Mouse (Mus musculus) C2C12 (cell line): Measurements from ENCODE around the gene Bcor.

Experiments
- CEBPB ChIP-seq: IDR thresholded peaks from one replicate; pipeline ENCODE4 v1.6.1; 2011; ENCODE audit warnings: low read depth, mild to moderate bottlenecking, control low read depth, moderate library complexity
- CTCF ChIP-seq: IDR thresholded peaks from one replicate; pipeline ENCODE4 v1.5.1; 2011; ENCODE audit not compliant: control insufficient read depth, insufficient read depth, insufficient read length
- MAX ChIP-seq: IDR thresholded peaks from one replicate; pipeline ENCODE4 v1.6.1; 2011; ENCODE audit warnings: mild to moderate bottlenecking, control low read depth
- MYOG ChIP-seq: IDR thresholded peaks from one replicate; pipeline ENCODE4 v1.6.1; 2011; ENCODE audit not compliant: control insufficient read depth, insufficient read length; ENCODE audit errors: extremely low read depth

- no peak for TF ChIP-seq CTCF
- no peak for TF ChIP-seq MAX
- TF ChIP-seq CEBPB, result no peak
- TF ChIP-seq MYOG, result no peak
These were observed 113.5 kb downstream of the Bcor start for GRCm38 (mm10) chrX:12046676-12047075.
